Mouse (Mus musculus) thymus, postnatal 14 days (tissue): ENCODE data around the gene Ccnl1.

Experiments
- DNase-seq: peaks from one replicate; pipeline ENCODE4 v3.0.0; 2021

The Ccnl1 gene

DNA sequence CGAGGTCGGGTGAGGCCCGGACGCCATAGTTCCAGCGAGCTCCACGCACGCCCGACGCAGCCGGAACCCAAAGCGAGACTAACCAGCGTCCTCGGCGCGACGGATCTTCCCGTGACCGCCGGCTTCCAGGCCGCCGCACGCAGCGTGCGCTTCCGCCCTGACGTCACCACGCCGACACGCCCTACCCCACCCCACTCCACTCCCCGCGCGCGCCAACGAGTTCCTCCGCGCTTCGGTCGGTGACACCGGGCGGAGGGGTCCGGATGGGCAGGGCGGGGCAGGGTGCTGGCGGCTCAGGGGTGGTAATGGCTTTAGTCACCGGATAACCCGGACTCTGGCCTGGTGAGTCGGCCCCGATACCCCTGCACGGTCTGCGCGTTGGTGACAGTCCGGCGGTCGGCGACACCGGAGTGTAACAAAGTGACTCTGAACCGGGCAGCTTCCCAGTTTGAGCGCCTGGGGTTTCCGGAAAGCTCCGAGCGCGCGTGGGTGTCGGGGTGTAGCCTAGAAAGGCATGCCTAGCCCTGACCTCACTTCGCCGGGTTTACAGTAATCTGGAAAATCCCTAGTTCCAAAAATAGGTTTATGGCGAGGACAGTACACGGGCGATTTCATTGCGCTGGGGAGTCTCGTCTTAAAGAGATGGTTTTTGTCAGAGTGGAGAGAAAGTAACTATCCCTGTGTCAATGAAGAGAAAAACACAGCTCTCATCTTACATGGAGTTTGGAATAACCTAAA, at the start of gene Ccnl1:
TSS of gene Ccnl1 (minus strand) at position 148 of the 738 bp plus-strand sequence.
- DNase-seq = peak; percentile 98

DNA sequence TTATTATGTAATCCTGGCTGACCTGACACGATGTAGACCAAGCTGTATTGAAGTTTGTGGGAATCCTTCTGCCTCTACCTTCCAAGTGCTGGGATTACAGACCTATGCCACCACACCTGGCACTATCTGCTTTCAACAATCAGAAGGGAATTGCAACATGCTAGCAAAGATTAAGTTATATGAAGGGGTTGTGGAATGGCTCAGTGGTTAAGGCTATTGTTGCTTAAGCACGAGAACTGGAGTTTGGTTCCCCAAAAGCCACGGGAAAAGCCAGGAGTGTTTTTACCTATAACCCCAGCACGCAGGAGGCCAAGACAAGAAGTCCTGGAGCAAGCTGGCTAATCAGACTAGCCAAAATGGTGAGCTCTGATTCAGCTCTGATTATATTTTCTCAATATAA, 46.9 kb upstream of the Ccnl1 start:
- no peak for DNase-seq

DNA sequence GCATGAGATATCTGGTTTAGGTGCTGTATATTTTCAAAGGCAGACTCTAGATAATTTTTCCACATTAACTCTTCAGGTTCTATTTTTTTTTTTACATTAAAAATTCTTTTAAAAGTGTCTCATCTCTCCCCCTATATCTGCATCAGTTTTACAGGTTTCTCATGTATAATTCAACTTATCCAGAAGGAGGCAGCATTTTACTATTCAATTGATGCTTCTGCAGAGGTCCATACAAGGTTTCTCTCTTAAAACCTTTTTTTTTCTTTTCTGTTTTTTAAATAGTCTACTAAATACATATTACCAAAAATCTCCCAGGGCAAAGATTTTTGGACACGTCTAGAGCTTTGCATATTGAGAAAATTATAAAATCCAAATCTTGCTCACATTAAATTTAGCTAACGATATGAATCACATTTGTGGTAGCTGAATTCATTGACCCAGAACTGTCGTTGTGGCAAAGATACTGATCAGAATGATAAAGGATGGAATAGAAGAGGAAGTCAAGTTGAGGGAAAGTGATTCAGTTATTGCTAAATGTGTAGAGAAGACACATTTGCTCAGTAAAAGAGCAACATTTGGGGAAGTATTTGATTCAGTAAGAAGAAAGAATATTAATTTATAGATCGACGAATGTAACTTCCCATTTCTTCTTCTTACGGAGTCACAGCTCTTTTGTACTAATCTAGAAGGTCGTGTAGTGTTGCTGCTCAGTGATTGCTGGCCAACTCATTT, 46.3 kb upstream of the Ccnl1 start:
- DNase-seq = no peak

GRCm38 (mm10) chr3:66000400-66000799, 42.4 kb upstream of the Ccnl1 start:
- no peak for DNase-seq

DNA sequence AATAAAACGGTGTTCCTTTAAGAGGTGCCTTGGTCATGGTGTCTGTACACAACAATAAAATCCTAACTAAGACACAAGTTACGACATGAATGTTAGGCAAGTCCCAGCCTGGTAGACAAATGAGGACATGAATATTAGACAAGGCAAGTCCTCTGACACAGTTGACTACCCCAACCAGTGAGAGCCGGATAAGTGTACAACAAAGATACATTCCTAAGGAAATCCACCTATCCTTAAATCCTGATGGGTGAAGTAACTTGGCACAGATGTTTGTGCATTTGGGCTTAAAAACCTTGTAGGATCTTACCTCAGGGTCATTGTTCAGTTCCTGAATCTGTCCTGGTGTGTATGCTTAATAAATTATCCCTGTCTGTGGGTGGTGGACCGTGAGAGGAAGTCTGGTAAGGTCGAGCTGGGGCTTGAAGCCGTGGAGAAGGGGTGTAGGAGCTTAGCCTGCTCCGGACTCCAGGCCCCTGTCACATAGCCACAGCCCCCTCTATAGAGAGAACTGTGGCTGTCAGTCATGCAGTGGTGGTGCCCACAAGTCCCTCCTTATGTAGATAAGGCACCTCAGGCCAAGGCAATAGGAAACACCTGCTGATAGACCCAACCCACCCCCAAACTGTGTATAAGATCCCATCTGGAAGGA, 39.4 kb upstream of the Ccnl1 start:
- no peak for DNase-seq

GRCm38 (mm10) chr3:65992395-65993340, 34.6 kb upstream of the Ccnl1 start:
- DNase-seq = no peak

DNA sequence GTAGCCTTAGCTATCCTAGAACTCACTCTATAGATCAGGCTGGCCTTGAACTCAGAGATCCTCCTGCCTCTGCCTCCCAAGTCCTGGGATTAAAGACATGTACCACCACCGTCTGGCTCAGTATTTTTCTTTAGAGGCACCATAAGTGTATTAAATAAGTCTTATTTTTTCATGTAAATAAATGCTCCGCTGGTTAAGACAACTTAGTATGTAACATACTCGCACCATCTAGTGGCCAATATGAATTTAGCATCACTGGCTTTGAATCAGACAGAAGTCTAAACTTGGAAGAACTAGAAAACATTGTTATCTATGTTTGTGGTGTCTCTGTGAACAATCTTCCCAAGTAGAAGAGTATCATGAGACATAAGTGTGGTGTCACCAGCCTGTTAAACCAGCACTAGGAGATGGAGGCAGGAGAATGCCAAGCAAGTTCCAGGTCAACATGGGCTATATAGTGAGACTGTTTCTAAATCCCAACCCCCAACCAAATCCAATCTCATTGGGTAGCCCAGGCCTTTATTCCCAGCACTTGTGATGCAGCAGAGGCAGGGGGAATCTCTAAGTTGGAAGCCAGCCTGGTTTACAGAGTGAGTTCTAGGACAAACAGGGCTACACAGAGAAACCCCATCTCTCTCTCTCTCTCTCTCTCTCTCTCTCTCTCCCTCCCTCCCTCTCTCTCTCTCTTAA, 33.1 kb upstream of the Ccnl1 start:
- DNase-seq = peak; percentile 50

DNA sequence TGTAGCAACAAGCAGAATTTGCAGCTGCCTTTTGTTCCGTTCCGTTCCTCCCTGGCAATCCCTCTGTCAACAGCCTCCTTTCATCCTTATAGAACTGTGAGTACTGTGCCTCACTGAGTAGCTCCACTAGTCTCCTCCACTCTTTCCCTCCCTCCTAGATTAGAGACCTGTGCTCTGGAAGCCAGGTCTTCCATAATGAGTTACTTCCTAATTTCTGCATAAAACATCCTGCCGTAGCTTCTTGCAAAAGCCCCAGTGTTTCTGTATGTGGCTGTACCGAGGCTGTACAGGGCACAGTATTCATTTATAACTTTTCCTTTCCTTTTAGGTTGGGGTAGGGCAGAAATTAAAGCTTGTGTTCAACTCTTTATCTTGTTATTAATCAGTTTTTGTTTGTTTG, 32.5 kb upstream of the Ccnl1 start:
- DNase-seq = no peak

DNA sequence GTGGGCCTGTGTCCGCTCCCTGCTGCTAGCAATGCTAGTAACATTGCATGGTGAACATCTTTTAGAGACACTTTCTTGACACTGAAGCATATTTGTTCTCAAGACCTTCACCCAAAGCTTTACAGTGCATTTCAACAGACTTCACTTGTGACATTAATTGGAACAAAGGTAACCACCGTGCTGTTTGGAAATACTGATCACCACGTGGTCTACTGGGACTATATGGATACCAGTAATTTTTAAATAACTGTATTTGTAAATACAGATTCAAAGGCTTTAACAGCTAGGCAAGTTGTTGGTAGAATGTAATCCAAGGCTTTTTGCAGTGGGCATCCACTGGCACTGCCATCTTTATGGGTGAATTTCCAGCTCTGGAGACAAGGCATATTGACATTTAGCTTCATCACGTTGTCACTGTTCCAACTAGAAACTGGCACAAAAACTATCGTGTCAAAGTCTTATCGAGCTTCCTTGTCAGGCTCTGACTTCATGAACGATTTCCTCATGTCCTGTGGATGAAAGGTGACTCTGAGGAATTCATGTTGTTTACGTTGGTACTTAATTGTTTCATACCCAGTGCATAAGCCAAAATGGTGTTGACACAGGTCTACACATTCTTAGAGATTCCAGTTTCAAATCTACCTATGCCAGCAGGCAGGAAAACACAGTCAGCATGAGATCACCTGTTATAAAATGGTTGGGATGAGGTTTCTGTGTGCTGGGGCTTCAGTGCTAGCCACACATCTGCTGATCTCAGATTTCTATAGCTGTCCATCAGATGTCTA, 30.9 kb upstream of the Ccnl1 start:
- no peak for DNase-seq

DNA sequence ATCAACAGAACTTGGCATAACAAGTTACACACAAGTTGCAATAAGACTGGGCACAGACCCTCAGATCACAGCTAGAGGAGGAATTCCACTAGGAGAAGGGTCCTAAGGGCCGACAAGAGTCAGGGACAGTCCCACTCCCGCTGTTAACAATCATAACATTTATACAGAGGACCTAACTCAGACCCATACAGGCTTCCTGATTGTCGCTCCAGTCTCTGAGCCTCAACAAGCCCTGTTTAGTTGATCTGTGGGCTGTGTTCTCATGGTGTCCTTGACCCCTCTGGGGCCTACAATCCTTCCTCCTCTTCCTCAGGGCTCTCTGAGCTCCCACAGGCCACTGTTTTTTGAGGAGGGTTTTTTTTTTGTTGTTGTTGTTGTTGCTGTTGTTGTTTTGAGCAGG, 18.2 kb upstream of the Ccnl1 start:
- DNase-seq = no peak

DNA sequence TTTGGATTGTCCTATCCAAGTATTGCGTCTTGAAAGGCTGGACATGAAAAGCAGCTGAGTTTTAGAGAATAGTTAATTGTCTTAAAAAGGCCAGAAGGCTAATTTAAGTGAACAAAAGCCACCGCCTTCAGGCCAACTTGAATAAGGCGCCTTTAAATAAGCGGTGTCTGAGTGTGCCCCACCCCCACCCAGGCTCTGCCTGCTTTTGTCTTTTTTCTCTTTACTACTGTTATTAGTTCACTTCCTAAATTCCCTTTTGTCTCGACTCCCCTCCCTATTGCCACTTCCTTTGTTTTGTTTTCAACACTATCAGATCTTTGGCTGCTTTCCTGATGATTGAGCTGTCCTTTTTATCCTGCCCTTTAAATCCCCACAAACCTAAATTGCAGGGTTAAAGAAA, 17.3 kb upstream of the Ccnl1 start:
- DNase-seq = peak; percentile 55

- peak; percentile 99 for DNase-seq
These were observed 16.4 kb upstream of the Ccnl1 start for GRCm38 (mm10) chr3:65974232-65975058.

DNA sequence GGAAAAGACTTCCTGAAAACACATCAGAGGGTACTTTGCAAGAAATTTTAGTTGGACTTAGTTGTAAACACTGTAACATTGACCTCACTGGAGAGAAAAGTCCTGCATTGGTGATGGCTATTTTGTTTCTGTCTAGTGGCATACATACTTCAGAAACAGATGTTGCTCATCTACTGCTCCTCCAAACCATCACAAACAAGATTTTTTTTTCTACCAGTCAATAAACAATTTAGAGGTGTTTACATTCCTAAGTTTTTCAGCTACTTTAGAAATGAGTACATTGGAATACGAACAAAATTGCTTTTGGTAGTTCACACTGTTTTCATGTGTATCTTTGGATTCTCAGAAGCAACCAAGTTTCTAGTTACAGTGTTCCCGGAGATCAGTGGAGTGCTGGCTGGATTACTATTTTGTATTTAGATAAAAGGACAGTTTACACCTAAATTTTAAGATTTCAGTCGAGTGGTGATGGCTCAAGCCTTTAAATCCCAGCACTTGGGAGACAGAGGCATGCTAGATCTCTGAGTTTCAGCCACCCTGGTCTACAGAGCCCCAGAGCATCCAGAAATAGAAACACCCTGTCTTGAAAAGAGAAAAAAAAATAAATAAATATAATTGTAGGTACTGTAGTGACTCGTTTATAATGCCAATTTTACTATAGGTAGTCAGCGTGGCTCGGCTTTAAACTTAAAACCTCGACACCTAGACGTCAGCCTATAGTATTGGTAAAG, 15.6 kb upstream of the Ccnl1 start:
- no peak for DNase-seq

DNA sequence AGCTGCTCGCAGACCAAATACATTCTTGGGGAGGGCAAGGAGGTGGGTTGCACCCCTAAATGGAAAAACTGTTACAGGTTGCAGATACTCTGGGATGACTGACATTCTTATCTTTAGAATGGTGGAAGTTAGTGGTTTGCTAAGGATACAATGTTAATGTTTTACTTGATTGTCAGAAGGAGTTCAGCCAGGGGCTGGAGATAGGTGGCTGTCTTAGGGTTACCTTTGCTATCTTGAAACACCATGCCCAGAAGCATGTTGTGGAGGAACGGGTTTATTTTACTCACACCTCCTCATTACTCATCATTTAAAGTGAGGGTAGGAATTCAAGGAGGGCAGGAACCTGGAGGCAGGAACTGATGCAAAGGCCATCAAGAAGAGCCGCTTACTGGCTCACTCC, 11.1 kb upstream of the Ccnl1 start:
- DNase-seq = no peak

DNA sequence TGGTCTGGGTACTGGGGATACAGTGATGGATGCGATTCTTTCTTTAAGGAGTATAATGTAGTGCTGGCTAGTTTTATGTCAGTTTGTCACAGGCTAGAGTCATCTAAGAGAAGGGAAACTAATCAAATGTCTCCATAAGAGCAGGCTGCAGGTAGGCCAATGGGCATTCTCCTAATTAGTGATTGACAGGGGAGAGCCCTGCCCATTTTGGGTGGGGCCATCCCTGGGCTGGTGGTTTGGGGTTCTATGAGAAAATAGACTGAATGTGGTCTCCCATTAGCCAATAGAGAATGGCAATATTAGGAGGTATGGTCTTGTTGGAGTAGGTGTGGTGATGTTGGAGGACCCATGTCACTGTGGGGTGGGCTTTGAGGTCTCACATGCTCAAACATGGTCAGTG, 8.3 kb upstream of the Ccnl1 start:
- no peak for DNase-seq

GRCm38 (mm10) chr3:65962270-65962930, 4.4 kb upstream of the Ccnl1 start:
- no peak for DNase-seq

- DNase-seq = no peak
These were observed 2.4 kb upstream of the Ccnl1 start for GRCm38 (mm10) chr3:65960291-65960945.

DNA sequence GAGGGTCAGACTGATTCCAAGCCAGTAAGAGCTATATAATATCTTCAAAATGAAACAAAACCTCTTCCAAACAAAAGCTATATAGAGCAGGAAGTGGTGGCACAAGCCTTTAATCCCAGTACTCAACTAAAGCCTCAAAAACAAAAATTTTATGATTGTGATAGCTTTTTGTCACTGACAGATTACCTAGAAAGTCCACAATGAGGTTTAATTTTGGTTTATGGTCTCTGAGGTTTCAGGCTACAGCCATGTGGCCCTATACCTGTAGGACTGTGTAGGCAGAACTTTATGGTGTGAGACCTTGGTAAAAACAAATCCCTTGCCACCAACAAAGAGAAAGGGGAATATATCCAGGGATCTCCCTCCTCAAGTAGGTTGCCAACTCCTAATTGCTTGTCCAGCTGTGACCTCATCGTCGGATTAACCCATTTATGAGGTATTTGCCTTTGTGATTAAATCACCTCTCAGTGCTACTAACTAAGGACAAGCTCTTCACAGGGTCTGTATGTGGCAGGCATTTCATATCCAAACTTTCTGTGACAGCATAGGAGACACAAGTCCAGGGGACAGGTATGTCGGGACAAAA, 1.5 kb upstream of the Ccnl1 start:
- DNase-seq = no peak
